Mouse (Mus musculus): Measurements from ENCODE around the gene AB124611.
"Not testable (repeated sequence)": the region's sequence is repeated elsewhere in the genome, so short reads cannot be mapped to it uniquely, and the experiment has no call there.

Gene AB124611

DNA sequence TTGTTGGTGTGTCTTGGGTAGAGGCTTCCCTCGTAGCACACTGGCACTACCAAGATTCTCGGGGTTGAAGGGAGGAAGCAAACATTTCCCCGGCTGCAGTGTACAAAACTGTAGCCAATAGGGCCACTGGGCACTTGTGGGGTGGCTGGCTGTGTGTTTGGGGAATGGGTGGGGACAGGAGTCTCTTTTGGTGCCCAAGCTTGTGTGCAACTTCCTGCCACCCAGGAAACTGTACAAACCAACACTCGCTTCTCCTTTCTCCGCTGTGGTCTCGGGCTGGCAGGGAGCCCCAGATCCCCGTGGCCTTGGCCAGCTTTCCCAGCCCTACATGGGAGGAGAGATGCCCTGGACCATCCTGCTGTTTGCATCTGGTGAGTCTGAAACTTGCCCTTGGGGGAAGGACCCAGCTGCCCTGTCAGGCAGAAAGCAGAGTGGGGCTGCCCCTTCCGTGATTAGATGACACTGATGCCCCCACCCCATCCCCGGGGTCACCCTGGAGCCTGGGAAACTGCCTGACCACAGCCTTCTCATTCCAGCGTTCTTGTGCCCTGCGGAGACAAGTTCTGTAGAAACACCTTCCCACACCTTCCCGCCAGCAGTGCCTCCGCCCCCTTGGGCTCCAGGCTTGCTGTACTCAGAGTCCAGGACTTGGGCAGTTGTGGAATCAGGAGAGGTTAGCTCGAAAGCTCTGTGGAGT lies at the start of gene AB124611:
Gene AB124611 (plus strand): TSS at position 240 of the 697 bp plus-strand sequence.
- no peak for DNase-seq

DNA sequence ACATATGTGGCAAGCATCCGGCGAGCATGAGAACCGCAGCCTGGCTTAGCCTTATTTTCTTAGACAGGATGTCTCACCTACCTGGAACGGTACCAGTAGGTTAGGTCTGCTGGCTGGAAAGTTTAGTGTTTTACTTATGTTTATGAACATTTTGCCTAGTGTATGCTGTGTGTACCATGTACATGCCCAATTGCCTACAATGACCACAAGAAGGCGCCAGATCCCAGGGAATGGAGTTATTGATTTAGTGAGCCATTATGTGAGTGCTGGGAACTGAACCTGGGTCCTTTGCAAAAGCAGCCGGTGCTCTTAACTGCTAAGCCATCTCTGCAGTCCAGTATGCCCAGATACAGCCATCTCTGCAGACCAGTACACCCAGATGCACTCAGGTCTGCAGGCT lies 48.3 kb upstream of the AB124611 start:
- no peak for DNase-seq

DNA sequence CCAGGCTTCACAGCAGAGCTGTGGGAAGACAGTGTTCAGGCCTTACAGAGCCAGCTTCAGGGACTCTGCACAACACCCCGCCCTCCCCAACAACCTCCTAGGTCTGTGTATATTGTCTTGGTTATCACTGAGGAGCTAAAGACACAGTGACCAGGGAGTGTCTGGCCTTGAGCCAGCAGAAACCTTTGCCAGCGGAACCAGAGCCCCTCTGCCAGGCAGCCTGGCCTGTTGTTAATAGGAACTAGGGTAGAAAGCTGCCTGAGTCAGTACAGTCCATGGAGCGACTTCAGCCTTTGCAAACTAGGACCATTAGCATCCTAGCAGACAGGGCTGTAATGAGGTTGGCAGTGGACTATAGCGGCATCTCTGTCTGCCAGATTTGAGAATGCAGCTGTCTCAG lies 41.9 kb upstream of the AB124611 start:
- DNase-seq = no peak

DNA sequence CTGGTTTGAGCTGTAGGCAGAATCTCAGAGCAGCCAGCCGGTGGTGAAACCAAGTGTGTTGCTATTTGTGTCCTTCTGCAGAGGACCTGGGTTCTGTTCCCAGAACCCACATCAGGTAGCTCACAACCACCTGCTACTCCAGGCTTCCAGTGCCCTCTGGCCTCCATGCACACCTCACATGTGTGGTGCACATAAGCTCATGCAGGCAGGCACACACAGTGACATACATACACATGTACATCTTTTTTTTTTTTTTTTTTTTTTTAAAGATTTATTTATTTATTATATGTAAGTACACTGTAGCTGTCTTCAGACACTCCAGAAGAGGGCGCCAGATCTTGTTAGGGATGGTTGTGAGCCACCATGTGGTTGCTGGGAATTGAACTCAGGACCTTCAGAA lies 37.7 kb upstream of the AB124611 start:
- not testable (repeated sequence) for DNase-seq

DNA sequence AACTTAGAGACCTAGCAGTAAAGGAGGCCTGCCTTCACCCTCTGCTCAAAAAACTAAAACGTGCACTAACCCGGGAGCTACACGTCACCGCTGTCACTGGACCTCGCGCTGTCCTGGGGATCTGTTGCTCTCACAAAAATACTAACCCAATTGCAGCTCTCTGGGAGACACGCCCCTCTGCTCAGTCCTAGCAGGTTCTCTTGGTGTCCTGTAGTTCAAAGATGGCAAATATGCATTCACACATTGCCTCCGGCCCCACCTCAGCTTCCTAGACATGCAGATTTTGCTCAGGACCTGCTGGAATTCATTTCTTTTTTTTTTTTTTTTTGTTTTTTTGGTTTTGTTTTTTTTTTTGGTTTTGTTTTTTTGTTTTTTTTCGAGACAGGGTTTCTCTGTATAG lies 35.3 kb upstream of the AB124611 start:
- no peak for DNase-seq

DNA sequence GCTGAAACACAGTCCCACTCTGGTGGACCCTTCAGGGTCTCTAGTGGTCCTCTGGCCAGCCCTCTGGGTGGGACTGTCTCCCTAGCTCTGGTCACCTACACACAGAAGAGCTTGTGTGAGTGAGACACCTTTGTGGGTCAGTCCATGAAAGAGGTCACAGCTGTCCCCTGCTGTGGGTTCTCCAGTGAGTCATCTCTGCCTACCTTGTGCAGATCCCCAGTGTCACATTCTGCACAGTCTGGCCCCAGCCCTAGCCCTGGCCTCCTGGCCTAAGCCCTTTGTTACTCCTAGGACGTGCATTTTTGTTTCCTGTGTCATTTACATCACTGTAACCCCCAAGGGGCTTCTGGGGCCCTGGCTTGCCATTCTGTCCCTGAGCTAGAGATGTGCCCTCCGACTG lies 32.1 kb upstream of the AB124611 start:
- DNase-seq = no peak

DNA sequence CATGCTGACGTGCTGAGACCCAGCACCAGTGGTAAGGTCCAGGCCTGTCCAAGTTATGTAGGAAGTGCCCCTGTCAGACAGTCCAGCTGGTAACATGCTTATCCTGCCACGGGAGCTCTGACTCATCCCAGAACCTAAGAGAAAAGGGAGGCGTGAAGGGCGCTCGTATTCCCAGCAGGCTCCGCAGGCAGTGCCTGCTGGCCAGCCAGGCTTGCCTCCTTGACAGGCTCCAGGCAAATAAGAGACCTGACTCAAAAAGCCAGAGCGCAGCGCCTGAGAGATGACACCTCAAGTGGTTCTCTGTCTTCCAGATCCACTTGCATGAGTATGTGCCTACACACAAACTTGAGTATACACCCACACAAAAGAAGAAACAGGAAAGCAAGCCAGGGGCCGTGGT lies 31.2 kb upstream of the AB124611 start:
- no peak for DNase-seq

DNA sequence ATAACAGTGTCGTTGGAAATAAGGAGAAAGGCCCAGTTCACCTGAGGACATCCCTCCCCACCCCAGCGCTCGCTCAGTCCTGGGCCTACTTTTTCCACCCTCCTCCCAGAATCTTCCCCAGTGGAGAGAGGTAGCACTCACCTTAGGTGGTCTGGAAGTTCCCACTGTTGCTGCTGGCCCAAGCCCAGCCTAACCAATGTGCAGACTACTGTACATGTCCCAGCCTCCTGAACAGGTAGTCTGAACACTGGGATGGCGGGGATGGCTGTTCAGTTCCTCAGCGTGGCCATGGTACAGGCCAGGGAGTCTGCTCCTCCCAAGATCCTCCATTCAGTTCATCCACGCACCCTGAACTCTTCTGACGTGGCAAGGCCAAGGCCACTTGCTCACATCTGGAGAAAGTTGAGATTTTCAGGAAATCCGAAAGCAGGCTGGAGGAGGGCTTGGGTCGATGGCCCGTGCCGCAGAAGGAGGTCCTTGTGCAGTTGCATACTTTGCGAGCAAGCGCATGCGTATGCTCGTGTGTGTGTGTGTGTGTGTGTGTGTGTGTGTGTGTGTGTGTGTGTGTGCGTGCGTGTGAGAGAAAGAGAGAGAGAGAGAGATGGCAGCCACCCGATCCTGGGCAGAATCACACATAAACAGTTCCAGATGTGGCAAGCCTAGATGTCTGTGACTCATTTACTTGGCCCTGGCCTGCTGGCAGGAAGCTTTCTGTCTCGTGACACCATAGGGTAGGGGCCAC lies 29.5 kb upstream of the AB124611 start:
- DNase-seq = no peak

DNA sequence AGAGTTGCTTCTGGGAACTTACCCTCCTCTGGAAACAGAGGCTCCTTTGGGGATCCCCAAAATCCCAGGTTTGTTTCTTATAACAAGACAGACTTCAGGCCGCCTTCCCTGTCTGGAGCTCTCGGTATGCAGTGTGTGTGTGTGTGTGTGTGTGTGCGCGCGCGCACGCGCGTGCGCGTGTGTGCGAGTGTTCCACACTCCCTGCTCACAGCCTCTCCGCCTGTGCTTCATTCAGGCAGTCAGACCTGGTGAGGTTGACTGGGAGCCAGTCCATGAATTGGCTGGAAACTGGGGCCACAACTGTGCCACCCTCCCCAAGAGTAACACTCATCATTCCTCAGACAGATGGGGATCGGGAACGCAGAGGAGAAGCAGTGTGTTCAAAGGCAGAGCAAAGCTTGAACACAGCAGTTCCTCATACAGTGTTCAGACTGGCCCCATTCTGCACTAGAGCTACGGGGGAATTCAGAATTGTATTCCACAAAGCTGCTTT lies 28.9 kb upstream of the AB124611 start:
- DNase-seq = no peak

DNA sequence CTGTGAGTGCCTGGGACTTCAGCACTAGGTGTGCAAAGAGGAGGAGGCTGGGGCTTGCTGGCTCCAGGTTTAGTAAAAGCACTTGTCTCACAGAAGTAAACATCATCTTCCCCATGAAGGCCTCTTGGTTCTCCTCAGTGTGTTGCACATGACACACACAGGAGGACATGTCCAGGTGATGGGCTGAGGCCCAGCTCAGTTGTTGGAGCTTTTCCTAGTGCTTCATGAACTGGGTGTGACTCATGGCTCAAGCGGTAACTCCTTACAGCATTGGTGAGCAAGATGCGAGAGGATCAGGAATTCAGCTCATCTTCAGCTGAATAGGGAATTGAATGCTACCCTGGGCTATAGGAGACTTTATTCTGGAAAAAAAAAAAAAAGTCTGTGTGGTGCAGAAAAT lies 28.3 kb upstream of the AB124611 start:
- no peak for DNase-seq

DNA sequence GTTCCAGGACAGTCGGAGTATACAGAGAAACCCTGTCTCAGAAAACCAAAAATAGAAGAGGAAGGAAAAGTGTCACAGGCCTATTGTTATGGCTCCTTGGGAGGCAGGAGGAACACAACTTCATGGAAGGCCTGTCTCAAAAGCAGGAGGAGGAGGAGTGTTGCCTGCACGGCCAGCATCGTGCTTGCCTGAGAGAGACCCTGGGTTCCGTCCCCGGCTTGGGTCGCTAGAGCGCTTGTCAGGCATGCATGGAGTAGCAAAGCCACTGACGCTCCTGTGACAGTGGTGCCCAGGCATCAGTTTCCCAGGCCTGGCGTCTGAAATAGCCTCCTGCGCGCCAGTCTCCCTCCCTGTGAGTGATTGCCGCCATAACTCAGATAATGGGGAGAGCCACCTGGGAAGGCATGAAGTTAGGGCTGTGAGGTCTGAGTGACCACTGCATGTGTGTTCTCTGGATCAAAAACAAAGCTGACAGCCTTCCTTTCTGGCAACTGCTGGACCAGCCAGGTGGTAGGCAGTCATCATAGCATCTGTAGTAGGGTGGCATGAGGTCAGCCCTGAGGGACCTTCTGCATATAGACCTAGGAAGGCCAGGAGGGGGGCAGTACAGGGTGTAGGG lies 27.6 kb upstream of the AB124611 start:
- DNase-seq = no peak

DNA sequence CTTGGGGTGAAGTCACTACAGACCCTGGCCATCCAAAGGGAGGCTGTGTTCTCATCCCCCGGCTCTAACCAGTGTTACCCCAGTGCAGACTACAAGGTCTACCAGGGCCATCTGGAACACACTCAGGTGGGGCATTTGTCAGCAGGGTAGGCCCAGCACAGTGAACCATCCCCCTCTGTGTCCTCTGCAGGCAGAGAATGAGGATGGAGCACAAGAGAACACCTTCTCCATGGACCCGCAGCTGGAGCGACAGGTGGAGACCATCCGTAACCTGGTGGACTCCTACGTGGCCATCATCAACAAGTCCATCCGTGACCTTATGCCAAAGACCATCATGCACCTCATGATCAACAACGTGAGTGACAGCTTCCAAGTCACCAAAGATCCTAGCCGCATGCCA lies 22.6 kb upstream of the AB124611 start:
- no peak for DNase-seq

DNA sequence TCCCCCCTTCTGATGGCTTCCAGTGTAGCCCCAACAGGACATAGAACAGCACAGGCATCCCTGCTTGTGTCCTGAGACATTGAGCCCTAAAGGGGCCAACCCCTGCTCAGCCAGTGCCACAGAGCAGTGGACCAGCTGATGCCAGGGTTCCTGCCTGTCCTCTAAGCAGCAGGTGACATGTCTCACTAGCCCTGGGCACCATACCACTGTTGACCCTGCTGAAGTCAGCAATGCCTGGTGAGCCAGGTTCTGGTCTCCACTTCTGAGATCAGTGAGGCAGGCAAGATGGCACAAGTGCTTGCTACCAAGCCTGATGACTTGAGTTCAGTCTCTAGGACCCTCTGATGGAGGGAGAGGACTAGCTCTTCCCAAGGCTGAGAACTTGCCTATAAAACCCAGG lies 20.2 kb upstream of the AB124611 start:
- no peak for DNase-seq

DNA sequence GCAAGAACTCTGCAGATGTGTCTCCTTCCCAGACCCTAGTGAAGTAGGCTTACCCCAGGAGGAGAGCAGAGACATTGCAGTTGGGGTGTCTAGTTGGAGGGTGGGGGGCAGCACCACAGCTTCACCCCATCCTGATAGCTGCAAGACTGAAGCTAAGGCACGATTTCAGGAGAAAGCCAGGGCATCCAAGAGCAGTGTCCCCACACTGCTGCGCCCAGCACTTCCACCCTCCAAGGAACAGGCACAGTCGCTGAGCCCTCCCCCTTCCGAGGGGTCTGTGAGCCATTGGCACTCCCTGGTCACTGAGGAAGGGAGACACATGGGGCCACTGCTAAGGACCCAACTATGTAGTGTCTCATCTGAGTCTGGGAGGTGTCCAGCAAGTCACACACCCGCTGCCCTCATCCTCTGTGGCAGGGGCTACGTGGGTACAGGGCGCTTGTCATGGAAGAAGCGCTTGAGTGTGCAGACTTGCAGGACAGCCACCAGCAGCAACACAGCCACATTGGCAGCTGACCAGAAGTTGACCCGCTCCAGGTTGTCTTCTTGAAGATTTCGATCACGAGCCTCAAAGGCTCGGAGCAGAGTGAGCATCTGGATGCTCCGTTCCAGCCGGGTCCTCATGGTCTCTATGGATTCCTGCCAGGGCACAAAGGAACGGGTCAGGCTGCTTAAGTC lies 18.1 kb upstream of the AB124611 start:
- DNase-seq = no peak

DNA sequence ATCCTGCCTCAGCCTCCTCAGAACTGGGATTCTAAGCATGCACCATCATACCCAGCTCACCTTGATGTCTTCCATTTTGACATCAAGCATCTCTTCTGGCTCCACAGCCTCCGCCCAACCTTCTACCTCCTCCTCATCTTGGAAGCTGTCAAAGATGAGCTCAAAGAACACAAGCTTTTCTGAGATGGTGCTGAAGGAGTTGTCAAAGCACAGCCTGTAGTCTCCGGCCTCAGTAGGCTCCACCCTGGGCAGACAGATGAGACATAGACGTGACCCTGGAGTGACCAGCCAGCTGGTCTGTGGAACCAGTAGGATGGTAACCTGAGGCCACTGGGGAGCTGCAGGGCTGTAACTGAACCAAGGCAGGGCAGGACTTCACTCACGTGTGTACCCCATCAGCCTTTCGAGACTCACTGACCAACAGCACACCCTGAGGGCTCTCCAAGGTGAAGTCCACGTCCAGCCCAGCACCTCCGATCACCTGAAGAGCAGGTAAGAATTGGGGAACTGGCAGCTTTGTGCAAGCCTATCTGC lies 17.0 kb upstream of the AB124611 start:
- peak; percentile 35 for DNase-seq

DNA sequence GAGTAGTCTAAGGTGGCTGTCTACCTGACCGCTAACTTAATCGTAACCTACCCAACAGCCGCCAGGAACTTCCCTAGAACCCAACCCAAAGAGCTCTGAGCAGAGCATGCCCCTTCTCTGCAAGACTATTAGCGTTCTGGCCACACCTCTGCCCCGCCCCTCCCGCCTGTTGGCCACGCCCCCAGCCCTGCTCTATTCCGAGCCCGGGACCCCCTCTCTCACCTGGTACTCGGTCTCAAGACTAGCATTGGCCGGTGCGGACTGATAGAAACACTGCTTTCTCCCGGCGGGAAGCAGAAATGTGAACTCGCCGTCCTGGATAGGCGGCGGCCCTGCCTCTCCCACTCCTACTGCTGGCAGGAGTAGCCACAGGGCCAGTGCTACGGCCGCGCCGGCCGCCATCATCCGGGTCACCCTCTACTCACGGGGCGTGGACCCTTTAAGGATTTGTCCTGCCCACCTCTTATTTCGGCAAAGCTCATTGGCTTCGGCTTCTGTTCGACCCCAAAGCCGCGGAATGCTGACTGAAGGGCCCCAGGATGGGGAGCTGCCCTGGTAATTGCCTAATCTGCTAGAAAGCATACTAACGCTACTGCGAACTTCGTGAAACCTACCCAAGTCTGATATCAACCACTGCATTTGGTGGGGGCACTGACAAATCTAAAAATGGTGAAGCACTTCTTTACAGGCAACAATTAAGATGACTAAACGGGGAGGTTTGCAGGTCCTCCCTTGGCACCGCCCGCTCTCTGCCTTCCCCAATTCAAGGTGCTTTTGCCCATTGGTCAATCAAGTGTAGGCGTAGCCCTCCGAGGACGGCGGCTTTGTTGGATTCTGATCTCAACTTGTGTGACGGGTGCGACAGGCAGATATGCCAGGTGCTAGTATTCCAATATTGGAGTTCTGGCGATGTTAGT lies 15.9 kb upstream of the AB124611 start, which contains the start of gene Tmed1:
Gene Tmed1 (minus strand): TSS at position 481 of the 917 bp plus-strand sequence.
- peak; percentile 94 for DNase-seq

DNA sequence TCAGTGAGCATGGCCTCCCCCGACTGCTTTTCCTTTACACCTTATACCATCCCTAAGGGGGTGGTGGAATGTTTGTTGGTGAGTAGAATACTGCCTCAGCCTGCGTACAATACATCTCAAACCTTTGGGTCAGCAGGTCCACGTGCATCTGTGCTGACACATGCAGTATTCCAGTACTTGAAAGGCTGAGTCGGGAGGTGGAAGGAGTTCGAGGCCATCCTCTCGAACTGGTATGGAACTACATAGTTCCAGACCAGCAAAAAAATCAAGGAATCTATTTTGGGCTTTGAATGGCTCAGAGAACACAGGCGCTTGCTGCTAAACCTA lies 15.3 kb upstream of the AB124611 start:
- no peak for DNase-seq

DNA sequence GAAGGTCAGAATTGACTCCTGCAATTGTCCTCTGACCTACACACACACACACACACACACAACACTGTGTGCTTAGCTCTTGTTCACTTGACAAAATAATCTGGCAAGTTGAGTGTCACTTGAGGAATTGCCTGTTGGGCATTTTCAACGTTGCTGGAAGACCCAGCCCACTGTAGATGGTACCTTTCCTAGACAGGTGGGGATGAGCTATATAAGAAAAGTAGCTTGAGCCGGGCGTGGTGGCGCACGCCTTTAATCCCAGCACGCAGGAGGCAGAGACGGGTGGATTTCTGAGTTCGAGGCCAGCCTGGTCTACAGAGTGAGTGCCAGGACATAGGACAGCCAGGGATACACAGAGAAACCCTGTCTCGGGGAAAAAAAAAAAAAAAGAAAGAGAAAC lies 14.9 kb upstream of the AB124611 start:
- peak; percentile 19 for DNase-seq

DNA sequence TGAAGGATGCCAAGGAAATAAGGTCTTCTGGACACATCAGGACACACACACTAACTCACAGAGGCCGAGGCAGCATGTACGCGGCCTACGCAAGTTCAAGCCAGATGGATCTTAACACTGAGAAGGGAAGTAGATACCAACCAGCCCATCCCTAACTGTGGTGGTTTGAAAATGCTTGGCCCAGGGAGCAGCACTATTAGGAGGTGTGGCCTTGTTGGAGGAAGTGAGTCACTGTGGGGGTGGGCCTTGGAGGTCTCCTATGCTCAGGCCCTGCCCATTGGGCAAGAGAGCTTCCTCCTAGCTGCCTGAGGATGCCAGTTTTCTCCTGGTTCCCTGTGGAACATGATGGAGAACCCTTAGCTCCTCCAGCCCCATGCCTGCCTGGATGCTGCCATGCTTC lies 12.5 kb upstream of the AB124611 start:
- no peak for DNase-seq

DNA sequence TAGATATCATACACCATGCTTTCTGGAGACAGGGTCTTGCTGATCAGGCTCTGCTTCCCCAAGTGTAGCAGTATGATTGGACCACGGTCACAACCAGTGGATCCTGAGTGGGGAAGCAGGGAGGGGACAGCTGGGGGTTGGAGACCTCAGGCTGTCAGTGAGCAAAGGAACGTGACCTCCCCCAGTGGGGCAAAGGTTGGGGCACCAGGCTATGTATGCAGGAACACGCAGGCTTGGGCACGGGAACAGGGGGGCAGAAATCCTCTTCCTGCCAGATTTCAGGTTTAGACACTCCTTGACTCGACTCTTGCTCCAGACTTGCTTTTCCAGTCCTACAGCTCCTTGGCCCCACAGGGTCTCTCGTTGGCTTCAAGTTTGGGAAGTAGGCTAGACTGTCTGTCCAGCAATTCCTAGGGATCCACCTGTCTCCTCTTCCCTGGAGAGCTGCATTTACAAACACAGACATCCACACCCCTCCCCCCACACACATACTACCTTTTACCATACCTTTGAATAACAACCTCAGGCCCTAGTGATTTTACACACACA lies 8.0 kb upstream of the AB124611 start:
- DNase-seq = no peak

DNA sequence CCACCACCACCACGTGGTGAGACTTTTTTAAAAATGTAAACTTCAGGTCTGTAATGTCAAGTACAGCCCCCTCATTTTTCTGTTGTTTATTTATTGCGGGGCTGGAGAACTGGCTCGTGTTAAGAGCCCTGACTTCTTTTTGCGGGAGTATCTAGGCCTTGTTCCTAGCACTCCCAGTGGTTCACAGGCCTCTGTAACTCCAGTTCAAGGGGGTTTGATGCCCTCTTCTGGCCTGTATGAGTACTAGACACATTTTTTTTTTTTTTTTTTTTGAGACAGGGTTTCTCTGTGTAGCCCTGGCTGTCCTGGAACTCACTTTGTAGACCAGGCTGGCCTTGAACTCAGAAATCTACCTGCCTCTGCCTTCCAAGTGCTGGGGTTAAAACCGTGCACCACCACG lies 7.3 kb upstream of the AB124611 start:
- not testable (repeated sequence) for DNase-seq
